In the genomic region with DNA sequence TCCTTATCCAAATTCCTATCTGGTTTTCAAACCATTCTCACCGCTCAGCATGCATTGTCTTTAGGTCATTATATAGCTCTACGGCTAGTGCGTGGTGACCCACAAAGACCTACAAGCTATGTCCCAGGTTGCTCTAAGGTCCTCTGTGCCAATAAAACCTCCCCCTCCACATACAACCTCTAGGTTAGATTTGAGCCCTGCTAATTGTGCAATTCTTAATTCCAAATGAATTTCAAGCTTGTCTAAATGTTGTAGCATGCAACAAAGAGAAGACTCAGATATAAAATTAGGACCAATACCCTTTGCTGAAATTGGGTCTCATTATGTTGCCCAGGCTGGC, we compare ENCODE assay signal across 24 mouse cellular contexts. TPM values are rescaled to one million over a fixed set of nuclear protein-coding genes. Genes with fewer than 3 reads are reported as not detected.
DNase-seq lines count a peak whose midpoint lies in the region; ATAC-seq and TF ChIP-seq lines count a peak whose summit lies in the region.
"Had no signal": no experiment of that assay in that cellular context is flagged by ENCODE, and none has a peak within 500 bp of the region (broad histone marks: within the 10 kb centered on the region; RNA-seq: fewer than 3 reads in every experiment).

No protein-coding gene starts in this region.

- no peak overlapping the region for H3K4me2 ChIP-seq in liver, embryonic 11.5 days
- no peak overlapping the region for H3K4me2 ChIP-seq in liver, embryonic 12.5 days
- no peak overlapping the region for H3K4me2 ChIP-seq in liver, embryonic 13.5 days
- H3K4me2 ChIP-seq: heart, embryonic 12.5 days; hindbrain, embryonic 15.5 days; midbrain, embryonic 11.5 days had no signal

- no peak overlapping the region for H3K4me3 ChIP-seq in kidney, adult 2 months (ENCODE audit: insufficient read depth, low read depth, low read length)
- no peak overlapping the region for H3K4me3 ChIP-seq in liver, embryonic 11.5 days (ENCODE audit: low read depth, low read length)
- H3K4me3 ChIP-seq in liver, embryonic 12.5 days: no peak overlapping the region
- H3K4me3 ChIP-seq in liver, embryonic 13.5 days (replicated peaks): no peak overlapping the region
- H3K4me3 ChIP-seq: erythroblast, embryonic 14.5 days; gastrocnemius, adult 2 months; heart, adult 2 months; heart, embryonic 12.5 days; hindbrain, embryonic 15.5 days had no signal

- no peak for DNase-seq in kidney, adult 2 months
- DNase-seq in kidney, postnatal 36 days: no peak
- DNase-seq in liver, embryonic 11.5 days (ENCODE audit: low spot score): no peak
- no peak for DNase-seq in liver, embryonic 13.5 days
- DNase-seq in spleen, postnatal 10 days (ENCODE audit: low spot score in 2 of 2): no peak
- DNase-seq in ovary, postnatal 14 days (ENCODE audit: low spot score): no peak
- DNase-seq: adrenal gland, adult 8-10 months; cerebellum, adult 2 months; cerebellum, postnatal 14 days; gastrocnemius, adult 2 months; gastrocnemius, postnatal 36 days; heart, adult 2 months; left cerebral cortex, postnatal 4 days; right cerebral cortex, adult 18-20 months; spleen, adult 18-20 months had no signal

- no peak for TF ChIP-seq CTCF in kidney, adult 2 months (conservative IDR thresholded peaks at IDR 0.05; ENCODE audit: insufficient read depth, insufficient read length, low read depth, low read length)

- H3K27ac ChIP-seq in kidney, adult 2 months (ENCODE audit: insufficient read depth, low read depth, low read length): peak overlapping the region; percentile 25; the same call in 1 of the 2 replicates
- H3K27ac ChIP-seq in liver, embryonic 11.5 days (ENCODE audit: low read depth, low read length): peak overlapping the region; percentile 21; the same call in 1 of the 2 replicates
- H3K27ac ChIP-seq in liver, embryonic 12.5 days: no peak overlapping the region
- peak overlapping the region; percentile 37; the same call in 1 of the 2 replicates for H3K27ac ChIP-seq in liver, embryonic 13.5 days
- H3K27ac ChIP-seq: gastrocnemius, adult 2 months; heart, adult 2 months; hindbrain, embryonic 15.5 days had no signal

- H3K27me3 ChIP-seq in kidney, adult 2 months (replicated peaks; ENCODE audit: control insufficient read depth, insufficient read depth, low read length): no peaks in the 10 kb centered on the region
- H3K27me3 ChIP-seq in liver, embryonic 11.5 days (replicated peaks; ENCODE audit: control insufficient read depth, insufficient read depth, low read length): no peaks in the 10 kb centered on the region
- H3K27me3 ChIP-seq in liver, embryonic 12.5 days (replicated peaks): no peaks in the 10 kb centered on the region
- H3K27me3 ChIP-seq in liver, embryonic 13.5 days: no peaks in the 10 kb centered on the region
- H3K27me3 ChIP-seq: heart, embryonic 12.5 days; hindbrain, embryonic 15.5 days had no signal

- 60% methylated on average over 3 of the region's 3 CpGs for WGBS in kidney, adult 2 months
- WGBS in liver, embryonic 11.5 days: 75% methylated on average over 3 of the region's 3 CpGs
- 72% methylated on average over 3 of the region's 3 CpGs for WGBS in liver, embryonic 12.5 days (ENCODE audit: insufficient replicate concordance)
- 49% methylated on average over 3 of the region's 3 CpGs for WGBS in liver, embryonic 13.5 days (ENCODE audit: insufficient replicate concordance)

- H3K36me3 ChIP-seq in kidney, adult 2 months (ENCODE audit: control insufficient read depth, insufficient read depth, low read length): no peaks in the 10 kb centered on the region
- no peaks in the 10 kb centered on the region for H3K36me3 ChIP-seq in liver, embryonic 11.5 days (ENCODE audit: control insufficient read depth, insufficient read depth, low read length)
- H3K36me3 ChIP-seq in liver, embryonic 12.5 days: no peaks in the 10 kb centered on the region
- H3K36me3 ChIP-seq in liver, embryonic 13.5 days: no peaks in the 10 kb centered on the region
- H3K36me3 ChIP-seq: heart, embryonic 12.5 days; hindbrain, embryonic 15.5 days had no signal

- no peak for TF ChIP-seq POLR2A in kidney, adult 2 months (IDR thresholded peaks at IDR 0.05; ENCODE audit: low read depth, low read length)

- ATAC-seq in liver, embryonic 11.5 days (replicated peaks; ENCODE audit: low FRiP score): no peak
- ATAC-seq in liver, embryonic 12.5 days: no peak
- no peak for ATAC-seq in liver, embryonic 13.5 days (ENCODE audit: low read depth)
- ATAC-seq: forebrain, embryonic 16.5 days; inflammation-experienced regulatory T-cells, adult 6 months; midbrain, embryonic 16.5 days had no signal

- peaks cover 2% of the 10 kb centered on the region; the same call in 1 of the 2 replicates for H3K4me1 ChIP-seq in kidney, adult 2 months (ENCODE audit: control insufficient read depth, insufficient read depth, low read length)
- no peaks in the 10 kb centered on the region for H3K4me1 ChIP-seq in liver, embryonic 11.5 days (replicated peaks; ENCODE audit: control insufficient read depth, insufficient read depth, low read length)
- H3K4me1 ChIP-seq in liver, embryonic 12.5 days: no peaks in the 10 kb centered on the region; the same call in 1 of the 2 replicates
- H3K4me1 ChIP-seq in liver, embryonic 13.5 days (replicated peaks): no peaks in the 10 kb centered on the region
- H3K4me1 ChIP-seq: hindbrain, embryonic 15.5 days had no signal

- H3K9ac ChIP-seq in liver, embryonic 11.5 days (ENCODE audit: low read depth, low read length): no peak overlapping the region
- H3K9ac ChIP-seq in liver, embryonic 12.5 days: no peak overlapping the region
- no peak overlapping the region for H3K9ac ChIP-seq in liver, embryonic 13.5 days
- H3K9ac ChIP-seq: heart, embryonic 12.5 days; hindbrain, embryonic 15.5 days had no signal

- H3K9me3 ChIP-seq in liver, embryonic 11.5 days (ENCODE audit: control insufficient read depth, low read length): no peaks in the 10 kb centered on the region; the same call in 1 of the 2 replicates
- H3K9me3 ChIP-seq in liver, embryonic 12.5 days (replicated peaks): no peaks in the 10 kb centered on the region
- H3K9me3 ChIP-seq in liver, embryonic 13.5 days (replicated peaks): no peaks in the 10 kb centered on the region
- H3K9me3 ChIP-seq: G1E; hindbrain, embryonic 15.5 days had no signal

RNA-seq across cellular contexts. Expression of gene Ing2, which starts 22.6 kb away (rescaled TPM):
- 7.0 and 9.3 TPM in 2 replicates for polyA plus RNA-seq in kidney, adult 2 months (2012; rRNA removed)
- 10.8 and 12.6 TPM in 2 replicates for polyA plus RNA-seq in liver, embryonic 11.5 days (2014; fragmentation: Nextera tagmentation; extraction: Ambion mirVana)
- 14.9 and 15.1 TPM in 2 replicates for polyA plus RNA-seq in liver, embryonic 12.5 days (2016; fragmentation: Nextera tagmentation; extraction: Ambion mirVana)
- 8.6 and 9.9 TPM in 2 replicates for polyA plus RNA-seq in liver, embryonic 13.5 days (2015; fragmentation: Nextera tagmentation; extraction: Ambion mirVana)
